Mouse (Mus musculus) thymus, postnatal 14 days (tissue): ENCODE results near the gene Psmb7.

Source experiments
- DNase-seq: peaks from one replicate; pipeline ENCODE4 v3.0.0; 2021

Psmb7 gene

DNA sequence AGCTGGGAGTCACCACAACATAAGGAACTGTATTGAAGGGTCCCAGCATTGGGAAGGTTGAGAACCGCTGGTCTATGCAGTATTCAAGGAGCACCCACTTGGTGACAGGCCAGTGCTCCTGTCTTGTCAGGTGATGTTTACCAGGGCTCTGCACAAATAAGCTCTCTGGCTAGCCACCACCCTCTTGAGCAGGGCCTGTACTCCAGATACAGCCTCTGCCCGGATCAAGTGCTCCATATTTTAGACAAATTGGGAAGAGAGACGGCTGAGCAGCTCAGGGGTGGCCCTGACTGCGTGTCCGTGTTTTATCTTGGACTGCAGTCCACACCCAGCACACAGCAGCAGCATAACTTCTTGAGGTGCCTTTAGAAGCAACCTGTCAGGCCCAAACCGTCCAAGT is 57.2 kb downstream of the Psmb7 start:
- no peak for DNase-seq

DNA sequence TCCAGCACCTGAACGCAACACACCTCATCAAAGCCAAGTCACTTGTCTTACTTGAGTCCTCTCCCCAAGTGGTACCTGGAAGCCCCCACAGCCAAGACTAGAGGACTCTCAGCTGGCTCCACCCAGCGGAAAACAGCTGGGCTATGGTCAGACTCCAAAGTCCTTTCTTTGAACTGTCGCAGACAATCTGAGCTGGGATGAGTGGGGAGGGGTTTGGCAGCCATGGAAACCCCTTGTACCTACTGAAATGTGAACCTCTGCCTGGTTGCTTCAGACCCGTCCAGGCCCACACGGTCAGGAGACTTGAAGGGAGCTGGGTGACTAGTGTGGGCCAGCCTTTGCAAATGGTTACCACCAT is 58.5 kb downstream of the Psmb7 start:
- DNase-seq, result no peak

DNA sequence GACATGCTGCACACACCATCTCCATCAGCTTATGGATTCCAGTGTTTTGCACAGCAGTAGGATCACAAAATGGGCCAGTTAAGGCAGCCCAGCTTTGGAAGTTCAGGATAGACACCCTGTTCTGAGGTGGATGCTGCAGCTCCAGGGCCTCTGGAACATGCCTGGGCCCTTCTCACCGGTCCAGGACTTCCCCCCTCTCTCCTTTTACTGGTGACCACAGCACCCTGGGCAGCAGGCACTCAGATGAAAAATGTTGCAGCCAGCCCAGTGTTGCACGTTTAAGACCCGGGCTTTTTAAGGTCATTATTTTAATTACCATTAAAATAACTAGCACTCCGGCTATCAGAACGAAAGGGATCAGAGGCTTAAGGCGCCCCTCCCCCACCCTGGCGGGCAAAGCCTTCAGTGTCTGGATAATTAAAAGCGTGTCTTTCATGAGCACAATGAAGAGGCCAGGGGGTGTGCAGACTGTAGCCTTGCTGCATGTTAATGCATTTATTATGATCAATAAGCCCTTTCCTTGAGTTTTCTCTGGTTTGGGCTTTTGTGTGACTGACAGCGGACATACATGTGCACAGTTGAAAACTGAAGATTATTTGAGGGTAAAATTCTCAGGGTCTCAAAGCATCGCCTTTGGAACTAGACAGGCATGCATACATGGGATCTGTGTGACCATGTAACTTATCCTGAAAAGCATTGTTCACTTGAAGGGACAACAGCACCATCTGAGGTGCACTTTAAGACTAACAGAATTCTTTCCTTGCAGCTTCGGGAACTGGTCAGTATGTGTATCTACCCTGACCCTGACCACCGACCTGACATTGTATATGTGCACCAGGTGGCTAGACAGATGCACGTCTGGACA is 59.1 kb downstream of the Psmb7 start:
- no peak for DNase-seq

DNA sequence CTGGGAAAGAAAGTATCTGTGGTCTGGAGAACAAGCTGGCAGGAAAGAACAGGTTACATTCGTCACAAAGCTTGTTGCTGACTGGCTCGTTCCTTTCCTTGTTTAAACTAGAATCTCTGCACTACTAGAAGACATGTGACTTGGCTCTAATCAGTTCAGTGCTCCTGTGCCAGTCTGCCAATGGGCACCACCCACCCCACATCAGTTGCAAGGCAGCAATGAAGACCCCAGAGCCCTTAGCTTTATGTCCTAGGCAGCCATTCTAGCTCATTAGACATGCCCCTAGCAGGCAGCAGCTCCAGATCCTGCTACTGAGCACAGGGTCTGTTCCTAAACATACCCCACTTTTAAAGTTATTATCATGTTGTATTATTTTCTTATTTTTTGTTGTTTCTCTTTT is 59.9 kb downstream of the Psmb7 start:
- DNase-seq, result no peak

DNA sequence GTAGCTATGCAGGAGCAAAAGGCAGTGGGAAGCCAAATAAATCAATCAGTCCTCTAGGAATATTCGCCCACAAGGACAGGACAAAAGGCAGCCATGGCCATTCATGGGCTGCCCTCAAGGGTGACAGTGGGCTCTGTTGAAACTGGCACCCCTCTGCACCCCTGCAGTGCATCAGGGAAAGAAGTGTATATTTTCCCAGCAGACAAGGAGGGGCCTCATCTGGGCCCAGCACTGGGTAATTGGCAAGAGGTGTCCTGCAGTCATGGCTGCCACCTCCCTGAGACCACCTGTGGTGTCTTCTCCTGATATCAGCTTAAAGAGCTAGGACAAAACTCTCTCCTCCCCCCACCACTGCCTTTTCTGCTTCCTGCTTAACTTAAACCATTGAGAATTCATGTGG is 64.4 kb downstream of the Psmb7 start:
- no peak for DNase-seq

DNA sequence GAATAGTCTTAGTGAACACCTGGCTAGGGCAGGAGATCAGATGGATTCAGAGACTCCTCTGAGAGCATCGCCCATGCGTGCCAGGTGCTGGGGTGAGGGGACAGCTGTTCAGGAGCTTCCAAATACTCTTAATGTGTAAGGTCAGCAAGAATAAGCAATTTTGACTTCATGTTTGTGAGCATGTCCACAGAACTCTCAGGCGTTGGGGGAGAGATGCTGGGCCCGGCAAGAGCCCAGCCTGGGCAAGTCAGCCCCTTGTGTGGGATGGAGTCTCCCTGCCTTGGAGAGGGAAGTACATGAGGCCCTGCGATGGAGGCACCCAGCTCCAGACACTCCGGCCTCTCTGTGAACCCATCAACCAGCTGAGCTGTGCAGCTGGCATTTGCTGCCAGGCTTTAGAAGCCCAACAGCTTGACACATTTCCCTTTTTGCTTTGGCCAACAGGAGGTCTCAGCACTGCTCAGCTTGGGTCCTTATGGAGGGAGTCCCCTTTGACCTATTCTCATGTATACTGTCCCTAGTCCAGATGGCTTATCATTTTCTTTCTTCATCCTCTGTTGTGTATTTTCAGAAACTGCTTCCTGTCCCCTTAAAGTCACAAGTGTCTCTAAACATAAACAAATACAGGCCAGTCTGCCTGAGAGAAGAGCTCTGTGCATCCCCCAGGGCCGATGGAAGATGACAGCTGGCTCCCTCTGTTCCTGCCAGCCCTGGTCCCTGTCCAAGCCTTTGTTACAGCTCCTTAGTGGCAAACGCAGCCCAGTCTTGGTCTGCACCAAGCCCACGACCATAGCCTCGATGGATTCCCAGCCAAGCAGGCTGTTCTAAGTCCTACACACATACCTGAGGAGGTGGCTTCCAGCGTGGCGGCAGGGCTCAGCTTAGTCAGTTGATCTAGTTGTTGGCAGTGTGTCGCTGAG is 65.0 kb downstream of the Psmb7 start:
- DNase-seq, result no peak

DNA sequence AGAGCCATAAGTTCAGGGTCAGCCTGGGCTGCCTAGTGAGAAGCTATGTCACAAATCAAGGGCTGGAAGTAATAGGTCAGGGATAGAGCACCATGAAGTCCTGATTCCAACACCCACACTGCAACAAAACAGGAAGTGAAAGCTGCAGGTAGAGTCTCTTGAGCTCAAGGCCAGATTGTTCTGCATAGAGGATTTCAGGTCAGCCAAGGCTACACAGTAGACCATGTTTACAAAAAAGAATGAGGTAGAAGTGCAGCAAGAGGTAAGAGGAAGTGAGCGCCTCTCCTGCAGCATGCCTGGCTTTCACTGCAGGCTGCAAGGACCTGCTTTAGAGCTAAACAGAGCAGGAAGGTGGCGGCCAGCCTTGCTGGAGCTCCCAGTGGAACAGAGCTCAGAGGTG is 69.2 kb downstream of the Psmb7 start:
- DNase-seq, result no peak

DNA sequence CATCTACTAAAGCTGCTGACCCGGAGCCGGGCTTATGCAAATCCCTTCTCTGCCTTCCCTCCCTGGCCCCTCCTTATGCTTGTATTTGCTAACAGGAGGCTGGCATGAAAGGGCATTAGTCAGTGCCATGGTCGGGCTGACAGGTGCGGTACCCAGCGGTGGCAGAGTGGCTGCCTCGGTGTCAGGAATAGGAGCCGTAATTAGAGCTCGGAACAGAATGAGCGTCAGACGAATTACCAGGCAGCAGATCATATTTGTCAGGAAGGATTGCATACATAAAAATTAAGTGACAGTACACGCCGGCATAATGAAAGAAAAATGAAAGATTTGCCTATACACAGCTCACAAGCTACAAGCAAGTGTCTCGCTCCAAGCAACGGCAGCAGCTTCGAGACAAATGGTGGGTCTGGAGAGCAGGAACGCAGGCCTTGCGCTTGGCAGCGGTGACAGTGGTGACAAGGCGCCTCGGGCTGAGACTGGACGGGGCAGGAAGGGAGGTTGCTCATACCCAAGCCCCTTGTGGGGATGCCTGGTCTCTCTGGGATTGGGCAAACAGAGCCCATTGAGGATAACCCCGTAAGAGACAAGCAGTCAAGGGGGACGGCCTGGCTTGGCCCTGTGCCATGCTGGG is 71.8 kb downstream of the Psmb7 start:
- DNase-seq, result no peak

DNA sequence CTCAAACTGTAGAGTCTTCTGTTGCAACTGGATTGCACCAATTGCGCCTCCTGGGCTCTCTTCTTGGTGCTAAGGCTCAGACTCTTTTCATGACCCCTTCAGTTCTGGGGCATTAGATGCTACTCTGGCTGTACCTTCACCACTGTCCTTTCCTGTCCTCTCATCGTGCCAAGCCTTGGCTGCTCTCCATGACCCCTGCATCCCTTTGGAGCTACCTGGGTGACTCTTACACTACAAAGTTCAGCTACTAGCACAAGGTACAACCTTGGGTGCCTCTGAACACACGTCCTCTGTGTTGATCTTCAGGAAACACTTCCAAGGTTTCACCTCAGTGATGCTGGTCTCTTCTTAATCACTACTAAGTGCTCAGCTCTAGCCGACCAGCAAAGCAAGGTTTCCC is 81.3 kb downstream of the Psmb7 start:
- no peak for DNase-seq

DNA sequence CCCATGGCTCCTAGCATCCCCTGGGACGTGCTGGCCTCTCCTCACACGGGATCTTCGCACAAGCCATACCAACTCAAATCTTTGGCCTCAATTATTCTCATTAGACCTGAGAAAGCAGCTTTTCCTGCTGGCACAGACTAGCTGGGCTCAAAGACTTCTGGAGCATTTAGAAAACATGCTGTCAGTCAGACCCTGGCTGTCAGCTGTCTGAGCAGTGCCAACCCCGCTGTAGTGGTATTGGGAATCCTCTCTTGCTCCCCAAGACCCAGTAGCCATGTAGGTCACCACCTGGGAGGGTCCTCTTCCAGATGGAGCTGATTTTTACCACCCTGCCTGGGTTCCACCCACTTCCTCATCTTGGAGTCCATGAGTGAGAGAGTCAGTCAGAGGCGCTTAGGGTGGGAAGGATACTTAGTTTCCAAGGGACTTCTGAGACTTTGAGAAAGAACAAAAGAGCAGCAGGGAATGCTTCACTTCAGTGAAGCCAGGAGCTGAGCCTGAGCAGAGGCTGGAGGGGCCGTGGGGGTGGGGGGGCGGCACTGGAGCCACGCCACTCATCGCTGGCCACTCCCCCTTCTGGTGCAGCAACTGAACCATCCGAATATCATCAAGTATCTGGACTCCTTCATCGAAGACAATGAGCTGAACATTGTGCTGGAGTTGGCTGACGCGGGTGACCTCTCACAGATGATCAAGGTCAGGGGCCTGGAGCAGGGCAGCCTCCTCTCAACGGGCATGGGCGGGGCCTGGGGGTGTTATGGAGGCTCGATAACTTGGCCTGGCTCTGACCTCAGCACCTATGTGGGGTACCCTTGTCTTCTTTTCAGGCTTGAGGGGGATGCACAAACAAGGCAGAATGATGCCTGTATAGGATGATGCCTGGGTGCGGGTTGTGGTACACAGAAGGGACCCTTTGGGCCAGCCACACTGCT is 83.3 kb downstream of the Psmb7 start:
- no peak for DNase-seq

DNA sequence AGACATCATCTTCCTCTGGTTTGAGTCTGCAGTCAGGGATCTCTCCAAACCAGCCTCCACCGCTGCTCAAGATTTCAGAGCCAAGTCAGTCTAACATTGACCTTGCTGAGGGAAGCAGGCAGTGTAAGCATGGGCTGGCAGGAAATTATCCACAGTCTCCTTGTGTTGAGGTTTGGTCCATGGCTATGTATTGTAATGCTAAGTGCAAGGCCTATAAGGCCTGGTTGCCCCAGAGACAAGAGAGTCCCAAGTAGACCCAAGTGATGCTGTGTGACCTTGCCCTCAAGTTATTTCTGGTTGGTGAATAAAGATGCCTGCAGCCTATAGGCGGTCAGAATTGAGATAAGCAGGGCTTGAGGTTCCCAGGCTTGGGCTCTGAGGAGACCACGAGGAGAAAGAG is 87.2 kb downstream of the Psmb7 start:
- no peak for DNase-seq

DNA sequence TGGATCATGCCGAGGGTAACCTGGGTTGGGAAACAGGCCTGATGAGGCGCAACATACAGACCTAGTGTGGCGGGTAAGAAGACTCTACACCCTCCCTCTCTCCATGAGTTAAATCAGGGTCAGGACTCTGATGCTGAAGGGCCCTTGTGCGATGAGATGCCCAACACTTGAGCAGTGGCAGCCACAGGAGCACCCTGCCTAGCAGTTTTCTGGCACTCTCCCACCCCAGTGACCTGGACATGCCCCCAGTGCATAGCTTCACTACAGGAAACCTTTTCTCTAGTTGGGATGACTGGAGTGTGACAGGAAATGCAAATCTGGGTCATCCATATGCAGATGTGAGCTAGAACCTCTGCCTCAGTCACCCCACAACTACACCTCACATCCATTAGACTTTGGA is 88.2 kb downstream of the Psmb7 start:
- no peak for DNase-seq

DNA sequence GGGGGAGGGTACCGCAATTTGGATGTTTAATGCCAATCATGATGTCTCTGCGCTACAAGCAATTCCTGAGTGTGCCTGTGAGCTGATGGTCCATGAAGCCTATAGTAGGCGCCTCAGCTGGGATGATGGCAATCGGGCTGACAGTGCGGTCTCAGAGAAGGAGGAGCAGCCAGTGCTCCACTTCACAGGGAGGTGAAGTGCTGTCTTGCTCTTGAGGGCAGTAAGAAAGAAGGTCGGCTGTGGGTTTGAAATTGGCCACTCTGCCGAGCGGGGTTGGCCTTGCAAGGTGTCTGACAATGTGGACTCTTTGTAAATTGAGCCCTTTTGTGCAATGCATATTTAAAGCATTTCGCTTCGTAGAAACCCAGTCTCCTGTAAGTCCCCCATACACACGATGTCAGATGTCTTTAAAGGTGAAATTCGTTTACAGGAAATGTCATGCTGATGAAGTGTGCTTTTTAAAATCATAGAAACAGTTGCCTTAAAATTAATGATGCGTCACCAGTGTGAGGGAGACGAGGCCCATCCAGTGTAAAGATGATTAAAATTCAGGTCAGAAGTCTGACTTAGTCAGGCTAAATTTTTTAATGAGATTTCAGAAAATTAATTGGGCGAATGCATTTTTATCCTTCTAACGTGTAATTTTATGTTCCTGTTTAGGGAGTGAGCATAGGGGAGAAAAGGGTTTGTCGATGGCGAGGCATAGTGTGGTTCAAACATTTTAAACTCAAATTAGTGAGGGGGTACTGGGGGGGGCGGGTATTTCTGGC is 89.5 kb downstream of the Psmb7 start:
- DNase-seq, result no peak

DNA sequence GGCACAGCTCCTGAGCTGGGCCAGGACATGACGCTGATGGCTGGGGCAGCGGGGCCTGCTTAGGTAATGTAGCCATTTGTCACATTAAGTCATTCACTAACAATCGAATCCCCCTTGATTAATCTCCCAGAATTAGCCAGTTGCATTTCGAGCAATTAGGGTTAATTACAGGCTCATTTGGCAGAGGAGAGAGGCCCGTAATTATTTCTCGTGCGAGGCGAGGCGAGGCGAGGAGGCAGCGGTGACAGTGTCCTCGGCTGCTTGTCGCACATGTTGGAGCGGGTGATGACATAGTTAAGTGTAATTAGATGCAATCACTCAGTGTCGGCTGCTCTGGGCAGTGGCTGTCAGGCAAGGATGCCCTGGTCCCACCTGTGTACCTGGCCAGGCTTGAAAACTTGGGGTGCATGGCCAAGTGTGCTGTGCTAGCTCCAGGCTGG is 91.9 kb downstream of the Psmb7 start:
- DNase-seq, result no peak

DNA sequence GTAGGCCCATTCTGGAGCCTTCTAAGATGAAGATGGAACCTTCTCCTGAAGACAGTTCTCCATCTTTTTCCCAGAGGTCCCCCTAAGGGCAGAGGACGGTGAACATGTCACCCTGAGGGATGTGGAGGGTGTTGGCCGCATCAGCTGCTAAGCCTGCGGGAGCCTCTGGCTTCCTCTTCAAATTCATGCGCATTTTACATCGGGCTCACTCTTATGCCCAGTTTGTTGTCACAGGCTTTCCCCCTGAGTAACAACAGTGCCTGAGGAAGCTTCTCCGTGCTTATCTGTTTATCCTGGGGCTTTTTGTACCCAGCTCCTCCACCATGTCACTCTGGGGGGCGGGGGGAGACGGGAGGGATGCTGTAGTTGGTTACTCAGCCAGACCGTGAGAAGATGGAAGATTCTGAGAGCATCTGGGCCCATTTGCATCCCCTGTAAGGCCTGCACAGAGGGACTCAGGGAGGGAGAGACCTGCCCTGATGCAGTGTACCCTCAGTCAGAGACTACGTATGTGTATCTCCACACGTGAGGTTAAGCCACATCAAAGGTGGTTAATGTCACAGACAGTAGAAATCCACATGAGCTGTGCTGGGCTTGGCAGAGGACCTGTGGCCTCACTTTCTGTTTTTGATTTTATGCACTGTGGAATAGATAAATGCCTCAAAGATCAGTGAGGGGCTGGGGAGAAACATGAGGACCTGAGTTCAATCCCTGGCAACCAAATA is 95.9 kb downstream of the Psmb7 start:
- no peak for DNase-seq

DNA sequence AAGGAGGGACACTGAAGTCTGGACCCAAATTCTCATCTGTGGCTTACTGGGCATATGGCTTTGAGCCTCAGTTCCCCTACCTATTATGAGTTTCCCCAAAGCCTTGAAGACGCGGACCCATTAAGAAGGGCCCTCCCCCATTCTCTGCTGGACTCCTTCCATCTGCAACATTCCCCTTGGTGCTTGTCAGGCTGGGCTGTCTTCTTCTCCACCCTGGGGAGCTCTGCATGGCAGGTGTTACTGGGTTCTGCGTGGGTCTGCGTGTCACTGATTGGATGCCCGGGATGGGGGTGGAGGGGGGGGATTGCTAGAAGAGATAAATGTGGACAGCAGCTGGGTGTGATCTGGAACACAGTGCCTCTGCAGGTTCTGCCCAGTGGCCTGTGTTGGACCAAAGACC is 97.1 kb downstream of the Psmb7 start:
- DNase-seq, result no peak

DNA sequence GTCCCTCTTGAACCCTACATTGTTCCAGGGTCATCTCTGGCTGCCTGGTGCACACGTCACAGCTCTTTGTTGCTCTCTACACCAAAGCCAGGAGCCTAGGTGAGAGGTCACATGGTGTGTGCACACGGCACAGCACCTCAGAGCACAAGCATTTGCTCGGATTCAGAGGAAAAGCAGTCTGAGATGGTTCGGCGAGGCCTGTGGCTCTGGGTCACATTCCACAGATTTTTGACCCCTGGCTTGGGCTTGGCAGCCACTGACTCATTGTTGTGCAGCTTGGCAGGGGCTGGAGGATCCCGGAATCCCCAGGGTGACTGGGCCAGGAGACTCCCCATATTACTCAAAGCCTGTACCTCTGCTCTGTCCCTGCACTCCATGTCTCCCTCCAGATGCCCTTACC is 97.7 kb downstream of the Psmb7 start:
- DNase-seq, result no peak

DNA sequence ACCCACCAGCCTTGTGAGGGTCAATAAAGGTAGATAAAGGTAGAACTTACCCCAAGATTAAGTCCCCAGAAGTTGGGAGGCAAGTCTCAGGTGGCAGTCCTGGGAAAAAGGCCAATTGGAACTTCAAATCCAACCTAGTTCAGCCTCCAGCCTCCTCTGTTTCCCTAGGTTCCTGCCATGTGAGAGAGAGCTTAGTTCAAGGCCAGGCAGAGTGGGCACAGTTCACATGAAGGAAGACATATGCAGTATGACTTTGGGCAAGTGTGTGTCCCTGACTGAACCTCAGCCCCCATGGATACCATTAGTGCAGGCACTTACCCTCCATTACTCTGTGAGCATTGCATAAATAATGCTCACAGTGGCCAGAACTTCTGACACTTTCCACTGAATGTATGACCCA is 98.2 kb downstream of the Psmb7 start:
- DNase-seq, result no peak

DNA sequence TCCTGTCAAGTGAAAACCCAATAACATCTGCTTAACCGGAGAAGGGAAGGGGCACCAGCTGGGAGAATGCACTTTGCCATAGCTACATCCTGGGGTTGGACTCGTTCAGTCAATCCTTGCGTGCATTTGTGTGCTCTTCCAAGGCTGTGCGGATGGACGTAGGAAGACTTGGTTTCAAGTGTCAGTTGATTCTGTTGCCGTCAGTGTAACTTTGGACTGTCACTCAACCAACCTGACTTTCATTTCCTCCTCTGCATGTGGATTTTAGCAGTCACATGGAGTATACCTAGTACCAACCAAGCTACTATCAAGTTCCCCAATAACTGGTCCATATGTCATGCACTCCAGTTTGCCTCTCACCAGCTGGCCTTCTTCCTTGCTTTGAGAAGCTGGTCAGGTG is 98.9 kb downstream of the Psmb7 start:
- DNase-seq, result no peak

DNA sequence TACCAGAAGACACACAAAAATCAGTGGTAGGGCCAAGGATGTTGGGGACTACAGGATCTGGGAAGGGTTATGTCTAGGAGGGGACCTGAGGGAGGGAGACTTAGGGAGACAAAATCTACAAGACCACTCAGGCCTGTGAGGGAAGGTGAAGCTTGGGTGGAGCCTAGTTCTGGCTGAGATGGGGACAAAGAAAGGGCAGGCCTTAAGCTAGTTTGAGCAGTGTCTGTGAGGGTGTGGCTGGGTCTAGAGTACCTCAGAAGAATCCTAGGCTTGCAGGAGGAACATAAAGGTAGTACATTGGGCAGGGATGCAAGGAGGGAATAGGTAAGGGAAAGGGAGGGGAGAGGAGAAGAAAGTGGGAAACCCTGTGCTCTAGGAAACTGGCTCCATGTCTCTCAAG is 99.5 kb downstream of the Psmb7 start:
- DNase-seq, result no peak

DNA sequence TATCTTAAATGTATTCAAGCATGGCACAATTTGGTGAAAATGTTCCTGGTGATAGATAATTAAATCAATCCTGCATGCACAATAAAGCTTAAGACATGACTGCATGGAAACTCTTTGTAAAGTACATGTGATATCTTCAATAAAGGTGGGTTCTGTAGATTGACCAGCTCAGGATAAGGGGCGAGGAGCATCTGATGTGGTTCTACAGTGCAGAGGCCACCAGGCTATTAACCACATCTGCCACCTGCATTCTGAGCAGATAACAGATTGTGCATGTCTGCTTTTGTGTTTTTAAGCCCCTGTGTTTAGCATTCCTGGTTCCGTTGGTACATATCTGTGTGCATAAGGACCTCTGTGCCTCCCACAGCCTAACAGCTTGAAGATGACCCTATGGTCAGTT is 100.7 kb downstream of the Psmb7 start:
- DNase-seq, result no peak
